Mouse (Mus musculus) liver, adult 2 months (tissue): Measurements from ENCODE around the gene Nudt9. TPM values are rescaled to one million over a fixed set of nuclear protein-coding genes. Genes with fewer than 3 reads are reported as not detected.

Experiments used
- DNase-seq: peaks from one replicate; pipeline ENCODE4 v3.0.0-alpha.2; 2011; ENCODE audit warnings: low read depth, low spot score; ENCODE audit errors: extremely low read depth
- H3K27ac ChIP-seq: fragments of 200-500 bp; replicated peaks from 2 replicates; pipeline ENCODE4 v1.5.1; 2012; ENCODE audit warnings: low read depth, mild to moderate bottlenecking, control low read depth, inconsistent platforms, low read length; ENCODE audit not compliant: insufficient read depth
- H3K27me3 ChIP-seq: fragments of 200-500 bp; 2 replicates; pipeline ENCODE4 v1.6.1; 2012; ENCODE audit warnings: mild to moderate bottlenecking, moderate library complexity, low read length, inconsistent platforms; ENCODE audit not compliant: control insufficient read depth, insufficient read depth
- H3K36me3 ChIP-seq: fragments of 200-500 bp; 2 replicates; pipeline ENCODE4 v1.6.1; 2012; ENCODE audit warnings: low read length, inconsistent platforms; ENCODE audit not compliant: control insufficient read depth, insufficient read depth
- H3K4me1 ChIP-seq: fragments of 200-500 bp; 2 replicates; pipeline ENCODE4 v1.6.1; 2011; ENCODE audit warnings: low read length; ENCODE audit not compliant: control insufficient read depth, insufficient read depth
- H3K4me3 ChIP-seq: fragments of 200-500 bp; 2 replicates; pipeline ENCODE4 v1.5.1; 2011; ENCODE audit warnings: low read depth, mild to moderate bottlenecking, control low read depth, low read length, moderate library complexity; ENCODE audit not compliant: insufficient read depth
- H3K79me2 ChIP-seq: fragments of 200-500 bp; 2 replicates; pipeline ENCODE4 v1.6.1; 2012; ENCODE audit warnings: inconsistent platforms, mild to moderate bottlenecking, low read length, moderate library complexity; ENCODE audit not compliant: control insufficient read depth, insufficient read depth
- H3K9ac ChIP-seq: fragments of 200-500 bp; 2 replicates; pipeline ENCODE4 v1.6.1; 2012; ENCODE audit warnings: low read depth, mild to moderate bottlenecking, control low read depth, inconsistent platforms, low read length
- CTCF ChIP-seq: fragments of 200-500 bp; IDR thresholded peaks from 2 replicates; pipeline ENCODE4 v1.5.1; 2011; ENCODE audit warnings: low read depth, low read length, control low read depth
- POLR2A ChIP-seq: fragments of 200-500 bp; IDR thresholded peaks from 2 replicates; pipeline ENCODE4 v1.6.1; 2011; ENCODE audit warnings: low read length, control low read depth; ENCODE audit not compliant: insufficient read depth; ENCODE audit errors: extremely low read depth
- WGBS: fragments of 180-500 bp; shearing (Covaris S2); methylation state at CpG from one replicate; pipeline ENCODE4 v1.1.7; 2018; 5-methylcytosine and 5-hydroxymethylcytosine counted together
- polyA plus RNA-seq: library from polyadenylated mRNA; depleted of rRNA; stranded (reverse); fragments of >200 nt; gene quantifications from 2 replicates; pipeline ENCODE4 v1.2.3, GENCODE M21; 2012
- total RNA-seq: library from RNA; depleted of rRNA; stranded (reverse); fragments of >200 nt; gene quantifications from 2 replicates; pipeline ENCODE4 v1.2.3, GENCODE M21; 2014

The Nudt9 gene
- total and polyA plus RNA-seq, 2 experiments, result 39.7 to 40.3 TPM

DNA sequence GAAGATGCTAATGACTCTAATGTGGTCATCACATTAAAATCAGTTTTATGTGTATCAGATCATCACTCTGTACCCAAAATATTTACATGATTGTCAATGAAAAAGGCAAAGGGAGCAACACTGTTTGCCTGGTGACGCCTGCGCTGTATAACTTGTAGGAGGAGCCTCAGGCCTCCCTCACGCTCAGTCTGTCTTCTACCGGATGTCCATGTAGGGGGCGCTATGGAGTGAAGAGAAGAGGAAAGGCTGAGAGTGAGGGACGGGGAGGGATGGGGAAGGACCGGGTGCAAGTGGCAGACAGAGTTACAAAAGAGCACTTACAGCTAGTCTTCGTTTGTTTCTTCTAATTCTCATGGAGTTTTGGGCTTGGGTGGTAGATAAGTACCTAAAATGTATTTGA is 6.8 kb downstream of the Nudt9 start:
- no peaks in the 10 kb centered on the region for H3K27me3 ChIP-seq
- 61% methylated on average over 8 of the region's 8 CpGs for WGBS
- peaks cover 4% of the 10 kb centered on the region; the same call in 1 of the 2 replicates for H3K4me1 ChIP-seq
- no peak overlapping the region for H3K4me3 ChIP-seq
- H3K79me2 ChIP-seq, result peaks cover 5% of the 10 kb centered on the region; the same call in 1 of the 2 replicates
- H3K9ac ChIP-seq, result no peak overlapping the region
- TF ChIP-seq CTCF (peak; percentile 49), POLR2A (no peak)
- no peak overlapping the region for H3K27ac ChIP-seq
- H3K36me3 ChIP-seq, result peaks cover 16% of the 10 kb centered on the region
- DNase-seq, result no peak

DNA sequence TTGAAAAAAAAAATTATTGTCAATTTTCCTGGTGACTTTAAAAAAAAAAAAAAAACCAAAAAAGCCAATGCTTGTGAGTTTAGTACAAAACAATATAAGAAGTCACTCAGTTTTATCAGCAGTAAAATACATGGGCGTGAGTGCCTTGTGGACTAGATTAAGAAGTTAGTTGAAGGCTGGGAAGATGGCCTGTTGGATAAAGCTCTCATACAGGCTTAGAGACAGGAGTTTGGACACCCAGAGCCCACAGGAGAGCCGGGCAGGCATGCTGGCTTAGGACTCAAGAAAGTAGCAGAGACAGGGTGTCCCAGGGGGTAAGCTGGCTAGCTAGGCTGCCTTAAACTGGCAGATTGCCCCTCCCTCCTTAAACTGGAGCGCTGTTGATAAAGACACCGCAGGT is 8.8 kb downstream of the Nudt9 start:
- TF ChIP-seq CTCF (no peak), POLR2A (no peak)
- 95% methylated on average over 4 of the region's 4 CpGs for WGBS
- Histone ChIP-seq H3K36me3 (peaks cover 17% of the 10 kb centered on the region), H3K27ac (no peak overlapping the region), H3K79me2 (peaks cover 5% of the 10 kb centered on the region; the same call in 1 of the 2 replicates), H3K9ac (no peak overlapping the region), H3K27me3 (no peaks in the 10 kb centered on the region), H3K4me3 (no peak overlapping the region), H3K4me1 (no peaks in the 10 kb centered on the region)
- DNase-seq, result no peak

DNA sequence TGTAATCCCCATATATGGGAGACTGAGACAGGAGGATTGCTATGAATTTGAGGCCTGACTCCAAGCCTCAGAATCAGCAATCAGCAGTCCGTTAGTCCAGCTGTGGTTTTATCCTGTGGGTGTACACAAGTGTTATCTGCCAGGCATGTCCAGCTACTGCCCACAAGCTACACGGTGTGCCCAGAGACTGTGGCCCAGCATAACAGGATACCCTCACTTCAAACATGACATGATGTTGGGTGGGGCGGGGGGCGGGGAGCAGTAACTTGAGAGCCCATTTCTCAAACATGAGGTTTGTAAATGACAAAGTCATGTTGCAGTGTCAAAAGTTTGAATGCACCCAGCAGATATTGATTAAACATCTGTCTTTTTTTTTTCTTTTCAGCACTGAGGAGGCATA is 9.7 kb downstream of the Nudt9 start:
- 88% methylated on average over 4 of the region's 4 CpGs for WGBS
- Histone ChIP-seq H3K9ac (no peak overlapping the region), H3K27me3 (no peaks in the 10 kb centered on the region), H3K79me2 (peaks cover 5% of the 10 kb centered on the region; the same call in 1 of the 2 replicates), H3K27ac (no peak overlapping the region), H3K4me3 (no peak overlapping the region), H3K36me3 (peaks cover 18% of the 10 kb centered on the region), H3K4me1 (no peaks in the 10 kb centered on the region)
- DNase-seq, result no peak
- TF ChIP-seq POLR2A, result no peak
- TF ChIP-seq CTCF, result no peak

DNA sequence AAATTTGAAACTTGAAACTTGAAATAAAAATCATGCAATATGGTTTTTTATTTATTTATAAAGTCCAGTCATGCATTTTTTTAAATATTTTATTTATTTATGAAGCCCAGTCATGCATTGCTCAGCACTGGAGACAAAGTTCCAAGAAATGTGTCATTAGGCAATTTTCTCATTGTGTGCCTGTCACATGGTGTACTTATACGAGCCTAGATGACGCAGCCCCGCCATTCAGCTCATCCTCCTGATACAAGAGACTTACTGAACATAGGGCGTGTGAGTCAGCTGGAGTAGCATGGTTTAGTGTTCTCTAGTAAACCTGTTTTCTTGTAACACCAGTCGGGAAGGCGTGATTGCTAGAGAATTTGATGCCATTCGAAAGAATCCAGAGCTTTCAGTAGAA is 10.2 kb downstream of the Nudt9 start:
- TF ChIP-seq POLR2A (no peak), CTCF (no peak)
- H3K4me3 ChIP-seq, result no peak overlapping the region
- H3K4me1 ChIP-seq, result no peaks in the 10 kb centered on the region
- peaks cover 14% of the 10 kb centered on the region for H3K36me3 ChIP-seq
- 93% methylated on average over 7 of the region's 7 CpGs for WGBS
- DNase-seq, result no peak
- no peaks in the 10 kb centered on the region for H3K27me3 ChIP-seq
- H3K27ac ChIP-seq, result no peak overlapping the region
- H3K79me2 ChIP-seq, result peaks cover 5% of the 10 kb centered on the region; the same call in 1 of the 2 replicates
- no peak overlapping the region for H3K9ac ChIP-seq

DNA sequence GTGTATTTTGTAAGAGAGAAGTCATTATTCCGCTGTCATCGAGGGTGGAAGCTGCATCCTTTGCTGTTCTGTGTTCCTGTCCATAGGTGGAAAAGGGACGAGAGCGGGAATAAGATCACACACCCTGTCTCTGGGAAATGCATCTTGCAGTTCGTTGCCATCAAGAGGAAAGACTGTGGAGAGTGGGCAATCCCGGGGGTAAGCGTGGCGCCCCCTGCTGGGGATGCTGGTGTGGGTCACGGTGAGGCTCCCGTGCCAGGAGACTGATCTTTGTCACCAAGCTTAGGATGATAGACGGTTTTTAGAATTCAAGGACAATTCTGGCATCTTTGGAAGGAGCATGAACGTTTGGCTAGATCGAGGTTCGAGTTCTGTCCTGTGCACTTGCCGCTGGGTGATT is 11.9 kb downstream of the Nudt9 start:
- H3K4me1 ChIP-seq, result no peaks in the 10 kb centered on the region
- no peak overlapping the region for H3K9ac ChIP-seq
- H3K4me3 ChIP-seq, result no peak overlapping the region
- H3K79me2 ChIP-seq, result no peaks in the 10 kb centered on the region
- no peak for DNase-seq
- no peak overlapping the region for H3K27ac ChIP-seq
- H3K27me3 ChIP-seq, result no peaks in the 10 kb centered on the region
- peak; percentile 83 for TF ChIP-seq CTCF
- no peak for TF ChIP-seq POLR2A
- peaks cover 17% of the 10 kb centered on the region for H3K36me3 ChIP-seq
- 67% methylated on average over 15 of the region's 15 CpGs for WGBS

DNA sequence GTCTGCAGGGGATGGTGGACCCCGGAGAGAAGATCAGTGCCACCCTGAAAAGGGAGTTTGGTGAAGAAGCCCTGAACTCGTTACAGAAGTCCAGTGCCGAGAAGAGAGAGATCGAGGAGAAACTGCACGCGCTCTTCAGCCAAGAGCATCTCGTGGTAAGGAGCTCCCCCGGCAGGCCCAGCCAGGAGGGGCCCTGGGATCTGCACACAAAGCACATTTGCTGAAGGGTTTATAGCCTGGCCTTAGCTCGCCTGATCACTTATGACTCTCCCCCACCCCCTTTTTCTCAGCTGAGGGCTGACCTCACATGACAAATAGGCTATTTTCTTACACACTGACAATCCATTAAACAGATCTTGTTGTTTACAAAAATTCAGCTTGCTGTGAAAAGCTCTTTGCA is 13.5 kb downstream of the Nudt9 start:
- WGBS, result 94% methylated on average over 9 of the region's 9 CpGs
- H3K79me2 ChIP-seq, result no peaks in the 10 kb centered on the region
- peaks cover 25% of the 10 kb centered on the region for H3K36me3 ChIP-seq
- H3K4me1 ChIP-seq, result no peaks in the 10 kb centered on the region
- no peaks in the 10 kb centered on the region for H3K27me3 ChIP-seq
- H3K9ac ChIP-seq, result no peak overlapping the region
- DNase-seq, result no peak
- no peak overlapping the region for H3K27ac ChIP-seq
- no peak for TF ChIP-seq CTCF
- no peak for TF ChIP-seq POLR2A
- no peak overlapping the region for H3K4me3 ChIP-seq
